Mouse (Mus musculus) kidney, postnatal 0 days (tissue): ENCODE results near the gene Ankrd55. TPM values are rescaled to one million over a fixed set of nuclear protein-coding genes. Genes with fewer than 3 reads are reported as not detected.
A peak's percentile ranks its signal among the peaks of the same experiment; 100 is the strongest.
"Not testable (repeated sequence)": the region's sequence is repeated elsewhere in the genome, so short reads cannot be mapped to it uniquely, and the experiment has no call there.

ENCODE experiments used
- ATAC-seq: fragments of 200-750 bp; cut with Nextera tagmentation; replicated peaks from 2 replicates; pipeline ENCODE4 v1.8.0; 2017; ENCODE audit warnings: low read depth, moderate number of reproducible peaks, moderate TSS enrichment, moderate library complexity; ENCODE audit not compliant: low FRiP score
- DNase-seq: peaks from one replicate; pipeline ENCODE4 v3.0.0-alpha.2; 2016; ENCODE audit warnings: low spot score
- H3K27ac ChIP-seq: fragments of 300-500 bp; sonication (generic); 2 replicates; pipeline ENCODE4 v1.5.1; 2014; ENCODE audit warnings: mild to moderate bottlenecking
- H3K27me3 ChIP-seq: fragments of 300-500 bp; sonication (generic); 2 replicates; pipeline ENCODE4 v1.6.1; 2014; ENCODE audit warnings: low read length, mixed read lengths; ENCODE audit not compliant: insufficient read depth
- H3K36me3 ChIP-seq: fragments of 300-500 bp; sonication (generic); 2 replicates; pipeline ENCODE4 v1.6.1; 2014; ENCODE audit warnings: low read length, mixed read lengths; ENCODE audit not compliant: insufficient read depth
- H3K4me1 ChIP-seq: fragments of 300-500 bp; sonication (generic); replicated peaks from 2 replicates; pipeline ENCODE4 v1.6.1; 2014; ENCODE audit warnings: antibody characterized with exemption, low read length, mixed read lengths; ENCODE audit not compliant: insufficient read depth
- H3K4me2 ChIP-seq: fragments of 300-500 bp; sonication (generic); 2 replicates; pipeline ENCODE4 v1.6.1; 2014; ENCODE audit warnings: mild to moderate bottlenecking, low read length, moderate library complexity, mixed read lengths
- H3K4me3 ChIP-seq: fragments of 300-500 bp; sonication (generic); replicated peaks from 2 replicates; pipeline ENCODE4 v1.5.1; 2014; ENCODE audit warnings: low read depth, low read length
- H3K9ac ChIP-seq: fragments of 300-500 bp; sonication (generic); 2 replicates; pipeline ENCODE4 v1.6.1; 2014; ENCODE audit warnings: low read depth, low read length
- H3K9me3 ChIP-seq: fragments of 300-500 bp; sonication (generic); replicated peaks from 2 replicates; pipeline ENCODE4 v1.6.1; 2016; ENCODE audit warnings: low read length, inconsistent platforms, mixed read lengths
- CTCF ChIP-seq: IDR thresholded peaks from 2 replicates; pipeline ENCODE4 v1.5.1; 2016; ENCODE audit warnings: antibody characterized with exemption, low read depth, mild to moderate bottlenecking, moderate library complexity
- WGBS: fragments of 180-500 bp; shearing (Covaris S2); extraction: QIAGEN DNeasy Blood & Tissue Kit; methylation state at CpG from one replicate; pipeline ENCODE4 v1.1.7; 2014; 5-methylcytosine and 5-hydroxymethylcytosine counted together
- polyA plus RNA-seq: library from polyadenylated mRNA; unstranded; fragments of >200 nt; fragmentation: Nextera tagmentation; extraction: Ambion mirVana; gene quantifications from 2 replicates; pipeline ENCODE4 v1.2.1, GENCODE M21; 2015

The Ankrd55 gene
- polyA plus RNA-seq, 1 experiment from 2014 or later = 0.30 TPM

- ATAC-seq (no peak), DNase-seq (no peak)
- Histone ChIP-seq H3K4me3 (no peak overlapping the region), H3K27me3 (no peaks in the 10 kb centered on the region), H3K9me3 (no peaks in the 10 kb centered on the region), H3K4me1 (no peaks in the 10 kb centered on the region), H3K36me3 (no peaks in the 10 kb centered on the region), H3K27ac (no peak overlapping the region), H3K9ac (no peak overlapping the region), H3K4me2 (no peak overlapping the region)
- TF ChIP-seq CTCF = no peak
- 93% methylated on average over 2 of the region's 2 CpGs for WGBS
Observed at GRCm38 (mm10) chr13:112303429-112303828, 15.2 kb downstream of the Ankrd55 start.

- no peak overlapping the region for H3K9ac ChIP-seq
- no peaks in the 10 kb centered on the region for H3K9me3 ChIP-seq
- H3K4me1 ChIP-seq = no peaks in the 10 kb centered on the region
- DNase-seq (peak; percentile 79), ATAC-seq (no peak)
- peak; percentile 87 for TF ChIP-seq CTCF
- no peak overlapping the region for H3K4me2 ChIP-seq
- 12% methylated on average over 1 of the region's 1 CpGs for WGBS
- no peaks in the 10 kb centered on the region for H3K36me3 ChIP-seq
- H3K27me3 ChIP-seq = no peaks in the 10 kb centered on the region
- H3K4me3 ChIP-seq = no peak overlapping the region
- no peak overlapping the region for H3K27ac ChIP-seq
Observed at GRCm38 (mm10) chr13:112308672-112309071, 20.4 kb downstream of the Ankrd55 start.

GRCm38 (mm10) chr13:112311611-112312010 lies 23.4 kb downstream of the Ankrd55 start:
- ATAC-seq, DNase-seq: not testable (repeated sequence)
- WGBS = 56% methylated on average over 3 of the region's 3 CpGs

GRCm38 (mm10) chr13:112315442-112315841 lies 27.2 kb downstream of the Ankrd55 start:
- Histone ChIP-seq H3K4me1 (no peaks in the 10 kb centered on the region), H3K4me2 (no peak overlapping the region), H3K9me3 (no peaks in the 10 kb centered on the region), H3K9ac (no peak overlapping the region), H3K4me3 (no peak overlapping the region), H3K27me3 (no peaks in the 10 kb centered on the region), H3K27ac (no peak overlapping the region), H3K36me3 (no peaks in the 10 kb centered on the region)
- WGBS = 28% methylated on average over 3 of the region's 3 CpGs
- ATAC-seq (no peak), DNase-seq (peak; percentile 12)
- TF ChIP-seq CTCF = no peak

More at GRCm38 (mm10) chr13:112311611-112312010, 23.4 kb downstream of the Ankrd55 start:
- H3K27me3 ChIP-seq, H3K4me1 ChIP-seq, H3K36me3 ChIP-seq, H3K9ac ChIP-seq, H3K4me3 ChIP-seq, H3K4me2 ChIP-seq, H3K27ac ChIP-seq, H3K9me3 ChIP-seq: not testable (repeated sequence)

- H3K9me3 ChIP-seq = no peaks in the 10 kb centered on the region
- ATAC-seq = no peak
- no peaks in the 10 kb centered on the region for H3K36me3 ChIP-seq
- TF ChIP-seq CTCF = no peak
- H3K4me3 ChIP-seq = no peak overlapping the region
- no peaks in the 10 kb centered on the region for H3K4me1 ChIP-seq
- no peak overlapping the region for H3K27ac ChIP-seq
- H3K9ac ChIP-seq = no peak overlapping the region
- H3K27me3 ChIP-seq = no peaks in the 10 kb centered on the region
- WGBS = 65% methylated on average over 11 of the region's 11 CpGs
- no peak for DNase-seq
- no peak overlapping the region for H3K4me2 ChIP-seq
Observed at GRCm38 (mm10) chr13:112316622-112317482, 28.6 kb downstream of the Ankrd55 start.

GRCm38 (mm10) chr13:112318124-112318523 lies 29.9 kb downstream of the Ankrd55 start:
- Histone ChIP-seq H3K4me1 (no peaks in the 10 kb centered on the region), H3K4me3 (no peak overlapping the region), H3K9ac (no peak overlapping the region), H3K27me3 (no peaks in the 10 kb centered on the region), H3K36me3 (no peaks in the 10 kb centered on the region), H3K4me2 (no peak overlapping the region), H3K27ac (no peak overlapping the region), H3K9me3 (no peaks in the 10 kb centered on the region)
- ATAC-seq (no peak), DNase-seq (no peak)
- TF ChIP-seq CTCF = no peak
- WGBS = 90% methylated on average over 8 of the region's 8 CpGs
